Mouse (Mus musculus) hindbrain, postnatal 0 days (tissue): Measurements from ENCODE around the gene Rtn4rl2. TPM values are rescaled to one million over a fixed set of nuclear protein-coding genes. Genes with fewer than 3 reads are reported as not detected.

Experiments used
- ATAC-seq: fragments of 200-750 bp; cut with Nextera tagmentation; 2 replicates; pipeline ENCODE4 v1.8.0; 2017; ENCODE audit warnings: mild to moderate bottlenecking, moderate TSS enrichment, moderate library complexity
- DNase-seq: peaks from one replicate; pipeline ENCODE4 v3.0.0-alpha.2; 2015; ENCODE audit warnings: low spot score
- H3K27ac ChIP-seq: fragments of 300-500 bp; sonication (generic); 2 replicates; pipeline ENCODE4 v1.5.1; 2014; ENCODE audit warnings: mild to moderate bottlenecking
- H3K27me3 ChIP-seq: fragments of 300-500 bp; sonication (generic); 2 replicates; pipeline ENCODE4 v1.6.1; 2014; ENCODE audit warnings: low read length, mixed read lengths; ENCODE audit not compliant: insufficient read depth
- H3K36me3 ChIP-seq: fragments of 300-500 bp; sonication (generic); 2 replicates; pipeline ENCODE4 v1.6.1; 2014; ENCODE audit warnings: low read length, mixed read lengths; ENCODE audit not compliant: insufficient read depth
- H3K4me1 ChIP-seq: fragments of 300-500 bp; sonication (generic); 2 replicates; pipeline ENCODE4 v1.6.1; 2014; ENCODE audit warnings: antibody characterized with exemption, low read length, mixed read lengths; ENCODE audit not compliant: insufficient read depth
- H3K4me2 ChIP-seq: fragments of 300-500 bp; sonication (generic); 2 replicates; pipeline ENCODE4 v1.6.1; 2014; ENCODE audit warnings: low read depth, mild to moderate bottlenecking, low read length, moderate library complexity, mixed read lengths
- H3K4me3 ChIP-seq: fragments of 300-500 bp; sonication (generic); 2 replicates; pipeline ENCODE4 v1.5.1; 2014; ENCODE audit warnings: low read length
- H3K9ac ChIP-seq: fragments of 300-500 bp; sonication (generic); replicated peaks from 2 replicates; pipeline ENCODE4 v1.6.1; 2014; ENCODE audit warnings: mild to moderate bottlenecking, low read length, moderate library complexity, mixed read lengths
- H3K9me3 ChIP-seq: fragments of 300-500 bp; sonication (generic); 2 replicates; pipeline ENCODE4 v1.6.1; 2016; ENCODE audit warnings: low read length, mixed read lengths
- CTCF ChIP-seq: IDR thresholded peaks from 2 replicates; pipeline ENCODE4 v1.5.1; 2016; ENCODE audit warnings: antibody characterized with exemption, control low read depth, low read depth
- WGBS: fragments of 180-500 bp; shearing (Covaris S2); extraction: QIAGEN DNeasy Blood & Tissue Kit; methylation state at CpG from one replicate; pipeline ENCODE4 v1.1.7; 2014; 5-methylcytosine and 5-hydroxymethylcytosine counted together
- polyA plus RNA-seq: library from polyadenylated mRNA; unstranded; fragments of >200 nt; fragmentation: Nextera tagmentation; extraction: Ambion mirVana; gene quantifications from 2 replicates; pipeline ENCODE4 v1.2.1, GENCODE M21; 2015
- total RNA-seq: library from RNA; depleted of rRNA; stranded (reverse); fragments of >200 nt; gene quantifications from 2 replicates; pipeline ENCODE4 v1.2.3, GENCODE M21; 2014

Rtn4rl2 gene
- total and polyA plus RNA-seq, 2 experiments from 2014 or later, result 4.3 to 10.1 TPM

DNA sequence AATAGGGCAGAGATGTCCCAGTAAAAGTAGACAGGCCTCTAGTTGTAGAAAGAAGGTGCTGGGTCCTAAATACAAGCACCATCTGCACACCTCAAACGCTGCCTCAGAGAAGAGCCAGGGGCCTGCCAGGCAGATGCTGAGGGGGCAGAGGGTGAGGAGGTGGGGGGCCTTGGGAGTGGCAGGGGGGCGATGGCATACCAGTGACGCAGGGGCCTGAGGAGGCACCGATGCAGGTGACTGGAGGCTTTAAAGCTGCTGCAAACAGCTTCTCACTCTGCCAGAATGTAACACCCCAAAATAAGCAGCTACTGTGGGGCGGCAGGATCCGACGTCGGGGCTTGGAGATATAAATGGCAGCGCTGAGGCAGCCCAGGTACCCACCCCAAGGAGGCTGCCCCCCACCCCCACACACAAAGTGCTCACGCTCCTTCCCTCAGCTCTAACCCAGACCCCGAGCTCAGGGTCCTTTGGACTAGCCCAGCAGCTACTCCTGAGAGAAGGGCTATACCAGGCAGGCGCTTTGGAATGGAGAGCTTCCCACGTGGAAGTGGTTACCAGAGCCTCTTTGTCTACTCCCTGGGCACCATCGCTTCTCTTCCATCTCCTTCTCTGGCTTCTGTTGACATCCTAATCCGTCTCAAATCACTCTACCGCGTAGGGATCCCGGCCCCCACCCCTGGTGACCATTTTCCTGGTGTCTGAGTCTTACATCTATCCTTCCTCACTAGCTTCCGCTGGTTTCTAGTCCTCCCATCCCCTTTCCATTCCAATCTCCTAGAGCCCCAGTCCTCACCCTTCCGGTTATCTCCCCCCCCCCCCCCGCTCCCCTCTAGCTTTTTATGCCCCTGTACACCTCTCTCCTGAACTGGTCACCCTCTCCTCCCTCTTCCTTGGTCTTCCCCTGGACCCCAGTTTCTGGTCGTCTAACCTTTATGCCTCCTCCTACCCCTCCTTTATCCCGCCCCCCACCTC is 1.1 kb downstream of the Rtn4rl2 start:
- H3K4me2 ChIP-seq, result peak overlapping the region; percentile 97
- peaks cover 27% of the 10 kb centered on the region; the same call in 1 of the 2 replicates for H3K27me3 ChIP-seq
- H3K9ac ChIP-seq, result no peak overlapping the region
- DNase-seq (no peak), ATAC-seq (no peak)
- H3K4me3 ChIP-seq, result peak overlapping the region; percentile 65
- no peaks in the 10 kb centered on the region for H3K9me3 ChIP-seq
- H3K27ac ChIP-seq, result no peak overlapping the region
- WGBS, result 13% methylated on average over 21 of the region's 23 CpGs
- H3K4me1 ChIP-seq, result no peaks in the 10 kb centered on the region; the same call in none of the 2 replicates
- H3K36me3 ChIP-seq, result no peaks in the 10 kb centered on the region
- TF ChIP-seq CTCF, result no peak

DNA sequence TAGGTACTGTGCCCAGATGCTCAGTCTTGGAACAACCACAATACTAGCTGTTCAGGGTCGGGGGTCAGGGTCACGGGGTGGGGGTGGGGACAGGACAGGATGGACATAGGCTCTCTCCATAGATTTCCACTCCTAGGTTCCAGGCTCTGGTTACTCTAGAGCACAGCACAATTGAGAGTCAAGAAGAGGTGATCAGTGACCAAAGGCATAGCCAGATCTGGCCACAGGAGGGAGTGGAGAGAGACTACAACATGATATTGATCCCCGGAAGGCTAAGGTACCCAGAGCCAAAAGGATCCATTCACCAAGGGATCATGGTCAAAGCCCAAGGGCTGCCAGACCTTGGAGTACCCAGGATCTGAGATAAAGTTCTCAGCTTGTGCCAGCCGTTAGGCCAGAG is 1.9 kb downstream of the Rtn4rl2 start:
- Histone ChIP-seq H3K36me3 (no peaks in the 10 kb centered on the region), H3K4me1 (no peaks in the 10 kb centered on the region; the same call in none of the 2 replicates), H3K4me2 (peak overlapping the region; percentile 97; the same call in 1 of the 2 replicates), H3K9me3 (no peaks in the 10 kb centered on the region), H3K9ac (no peak overlapping the region), H3K4me3 (no peak overlapping the region), H3K27ac (no peak overlapping the region), H3K27me3 (peaks cover 27% of the 10 kb centered on the region; the same call in 1 of the 2 replicates)
- no peak for ATAC-seq
- WGBS, result 49% methylated on average over 4 of the region's 4 CpGs
- peak; percentile 37 for TF ChIP-seq CTCF
- no peak for DNase-seq

DNA sequence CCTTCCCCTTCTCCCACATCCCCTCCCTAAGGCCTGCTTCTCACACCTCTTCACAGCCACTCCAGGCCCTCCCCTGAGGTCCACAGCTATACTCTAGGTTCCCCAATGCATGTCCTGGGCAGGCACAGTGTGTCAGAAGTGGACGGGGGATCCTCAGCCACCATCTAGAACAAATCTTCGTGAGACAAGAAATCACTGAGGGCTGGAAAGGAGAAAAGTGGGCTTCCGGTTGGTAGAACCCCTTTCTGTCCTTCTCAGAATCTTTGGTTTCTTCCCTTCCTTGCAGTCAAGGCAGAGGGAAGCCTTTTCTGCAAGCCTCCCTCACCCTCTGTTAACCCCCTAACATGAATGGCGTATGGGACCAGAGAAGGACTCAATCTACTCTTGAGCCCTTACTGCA is 2.6 kb downstream of the Rtn4rl2 start:
- H3K4me2 ChIP-seq, result no peak overlapping the region

DNA sequence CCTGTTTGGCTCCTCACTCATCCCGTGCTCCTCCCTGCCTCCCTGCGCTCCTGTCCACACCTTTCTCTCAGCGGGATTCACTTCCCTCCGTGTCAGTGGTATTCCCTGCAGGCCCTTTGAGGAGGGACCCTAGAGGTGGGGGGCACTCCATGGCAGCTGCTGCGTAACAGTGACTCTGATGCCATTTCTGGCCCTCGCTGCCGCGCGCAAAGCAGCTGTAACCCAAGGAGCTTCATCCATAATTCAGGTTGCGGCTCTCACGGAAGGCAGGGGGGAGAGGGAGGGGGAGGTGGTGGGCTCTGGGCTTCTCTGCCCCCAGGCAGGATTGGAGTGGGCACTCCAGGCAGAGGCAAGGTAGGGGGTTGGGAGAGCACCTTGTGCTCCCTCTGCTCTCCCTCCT is 3.0 kb downstream of the Rtn4rl2 start:
- H3K27ac ChIP-seq, result no peak overlapping the region
- no peak for TF ChIP-seq CTCF
- no peak overlapping the region for H3K9ac ChIP-seq
- no peaks in the 10 kb centered on the region for H3K36me3 ChIP-seq
- no peaks in the 10 kb centered on the region; the same call in none of the 2 replicates for H3K4me1 ChIP-seq
- DNase-seq (no peak), ATAC-seq (no peak)
- peaks cover 27% of the 10 kb centered on the region; the same call in 1 of the 2 replicates for H3K27me3 ChIP-seq
- no peaks in the 10 kb centered on the region for H3K9me3 ChIP-seq
- peak overlapping the region; percentile 32 for H3K4me2 ChIP-seq
- H3K4me3 ChIP-seq, result no peak overlapping the region
- 1% methylated on average over 11 of the region's 11 CpGs for WGBS

More for the DNA sequence above, 2.6 kb downstream of the Rtn4rl2 start:
- Histone ChIP-seq H3K4me1 (no peaks in the 10 kb centered on the region; the same call in none of the 2 replicates), H3K9me3 (no peaks in the 10 kb centered on the region), H3K27me3 (peaks cover 27% of the 10 kb centered on the region; the same call in 1 of the 2 replicates), H3K27ac (no peak overlapping the region), H3K9ac (no peak overlapping the region), H3K4me3 (no peak overlapping the region), H3K36me3 (no peaks in the 10 kb centered on the region)
- WGBS, result 71% methylated on average over 4 of the region's 4 CpGs
- no peak for ATAC-seq
- TF ChIP-seq CTCF, result no peak
- DNase-seq, result no peak

DNA sequence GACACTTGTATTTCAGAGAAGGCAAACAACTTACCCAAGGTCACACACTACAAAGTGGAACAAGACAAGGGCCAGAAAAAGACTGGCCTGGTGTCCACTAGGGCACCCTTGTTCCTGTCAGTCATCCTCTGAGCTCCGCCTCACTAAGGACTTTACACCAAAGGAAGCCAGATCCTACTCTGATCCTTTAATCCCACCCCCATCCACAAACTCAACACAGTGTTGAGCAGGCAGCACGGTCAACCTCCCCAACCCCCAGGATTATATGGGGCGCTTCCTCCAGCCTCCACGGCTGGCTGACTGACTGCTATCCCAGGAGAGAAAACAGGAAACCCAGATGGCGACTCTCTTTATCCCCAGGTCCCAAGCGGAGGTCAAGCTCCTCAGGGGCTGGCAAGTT is 3.4 kb downstream of the Rtn4rl2 start:
- 12% methylated on average over 6 of the region's 6 CpGs for WGBS
- DNase-seq, result no peak
- H3K36me3 ChIP-seq, result no peaks in the 10 kb centered on the region
- H3K4me1 ChIP-seq, result no peaks in the 10 kb centered on the region; the same call in none of the 2 replicates
- no peak for ATAC-seq
- H3K27me3 ChIP-seq, result peaks cover 27% of the 10 kb centered on the region; the same call in 1 of the 2 replicates
- TF ChIP-seq CTCF, result no peak
- no peak overlapping the region for H3K27ac ChIP-seq
- no peaks in the 10 kb centered on the region for H3K9me3 ChIP-seq
- no peak overlapping the region for H3K9ac ChIP-seq
- peak overlapping the region; percentile 32 for H3K4me2 ChIP-seq
- H3K4me3 ChIP-seq, result 0 out of 2 replicates have a peak overlapping the region, but pooled peaks have one; percentile 8

DNA sequence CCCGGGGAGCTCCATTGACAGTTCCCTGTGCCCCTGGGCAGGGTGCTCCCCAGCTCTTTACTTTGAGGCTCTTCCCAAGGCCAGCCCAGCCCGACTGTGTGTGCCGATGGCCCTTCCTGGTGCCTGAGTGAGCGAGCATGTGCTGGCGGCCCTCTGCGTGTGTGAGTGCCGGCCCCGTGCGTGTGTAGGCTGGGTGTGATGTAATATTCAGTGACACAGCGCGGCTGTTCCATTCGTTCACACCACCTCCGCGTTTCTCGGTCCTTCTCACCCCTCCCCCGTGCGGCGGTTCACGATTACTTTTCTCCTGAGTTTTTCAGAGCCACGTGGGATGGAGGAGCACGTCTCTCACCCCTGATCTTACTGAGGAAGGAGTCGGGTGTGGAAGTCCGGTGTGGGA is 3.9 kb downstream of the Rtn4rl2 start:
- no peak overlapping the region for H3K4me3 ChIP-seq
- H3K27me3 ChIP-seq, result peaks cover 27% of the 10 kb centered on the region; the same call in 1 of the 2 replicates
- no peak overlapping the region for H3K9ac ChIP-seq
- WGBS, result 13% methylated on average over 23 of the region's 23 CpGs
- H3K27ac ChIP-seq, result no peak overlapping the region
- no peak for ATAC-seq
- TF ChIP-seq CTCF, result no peak
- no peak for DNase-seq
- H3K4me2 ChIP-seq, result peak overlapping the region; percentile 32
- no peaks in the 10 kb centered on the region for H3K9me3 ChIP-seq
- no peaks in the 10 kb centered on the region for H3K36me3 ChIP-seq
- no peaks in the 10 kb centered on the region; the same call in 1 of the 2 replicates for H3K4me1 ChIP-seq

DNA sequence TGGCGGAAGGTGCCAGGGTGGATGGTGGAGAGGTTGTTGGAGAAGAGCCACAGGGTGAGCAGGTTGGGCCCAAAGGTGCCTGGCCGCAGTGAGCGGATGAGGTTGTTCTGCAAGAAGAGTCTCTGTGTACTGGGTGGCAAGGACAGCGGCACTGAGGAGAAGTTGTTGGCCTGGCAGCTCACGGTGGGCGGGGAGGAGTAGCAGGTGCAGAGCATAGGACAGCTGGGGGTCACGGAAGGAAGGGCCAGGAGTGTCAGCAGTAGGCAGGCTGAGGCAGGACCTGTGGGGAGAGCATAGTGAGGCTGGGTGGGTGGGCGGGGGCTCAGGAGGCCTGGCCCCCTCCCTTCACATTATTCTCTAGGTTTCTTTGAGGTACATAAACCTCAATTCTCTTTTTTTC is 5.9 kb downstream of the Rtn4rl2 start:
- no peaks in the 10 kb centered on the region for H3K36me3 ChIP-seq
- ATAC-seq (no peak), DNase-seq (no peak)
- peaks cover 16% of the 10 kb centered on the region; the same call in 1 of the 2 replicates for H3K27me3 ChIP-seq
- no peaks in the 10 kb centered on the region for H3K4me1 ChIP-seq
- no peak overlapping the region for H3K4me3 ChIP-seq
- no peaks in the 10 kb centered on the region for H3K9me3 ChIP-seq
- TF ChIP-seq CTCF, result no peak
- H3K4me2 ChIP-seq, result no peak overlapping the region
- no peak overlapping the region for H3K27ac ChIP-seq
- H3K9ac ChIP-seq, result no peak overlapping the region
- 78% methylated on average over 7 of the region's 8 CpGs for WGBS
